Mouse (Mus musculus) liver, adult 2 months (tissue): Measurements from ENCODE around the gene Abraxas1. TPM values are rescaled to one million over a fixed set of nuclear protein-coding genes. Genes with fewer than 3 reads are reported as not detected.
A peak's percentile ranks its signal among the peaks of the same experiment; 100 is the strongest.

ENCODE experiments used
- DNase-seq: peaks from one replicate; pipeline ENCODE4 v3.0.0-alpha.2; 2011; ENCODE audit warnings: low read depth, low spot score; ENCODE audit errors: extremely low read depth
- H3K27ac ChIP-seq: fragments of 200-500 bp; replicated peaks from 2 replicates; pipeline ENCODE4 v1.5.1; 2012; ENCODE audit warnings: low read depth, mild to moderate bottlenecking, control low read depth, inconsistent platforms, low read length; ENCODE audit not compliant: insufficient read depth
- H3K27me3 ChIP-seq: fragments of 200-500 bp; 2 replicates; pipeline ENCODE4 v1.6.1; 2012; ENCODE audit warnings: mild to moderate bottlenecking, moderate library complexity, low read length, inconsistent platforms; ENCODE audit not compliant: control insufficient read depth, insufficient read depth
- H3K36me3 ChIP-seq: fragments of 200-500 bp; 2 replicates; pipeline ENCODE4 v1.6.1; 2012; ENCODE audit warnings: low read length, inconsistent platforms; ENCODE audit not compliant: control insufficient read depth, insufficient read depth
- H3K4me1 ChIP-seq: fragments of 200-500 bp; 2 replicates; pipeline ENCODE4 v1.6.1; 2011; ENCODE audit warnings: low read length; ENCODE audit not compliant: control insufficient read depth, insufficient read depth
- H3K4me3 ChIP-seq: fragments of 200-500 bp; 2 replicates; pipeline ENCODE4 v1.5.1; 2011; ENCODE audit warnings: low read depth, mild to moderate bottlenecking, control low read depth, low read length, moderate library complexity; ENCODE audit not compliant: insufficient read depth
- H3K79me2 ChIP-seq: fragments of 200-500 bp; 2 replicates; pipeline ENCODE4 v1.6.1; 2012; ENCODE audit warnings: inconsistent platforms, mild to moderate bottlenecking, low read length, moderate library complexity; ENCODE audit not compliant: control insufficient read depth, insufficient read depth
- H3K9ac ChIP-seq: fragments of 200-500 bp; 2 replicates; pipeline ENCODE4 v1.6.1; 2012; ENCODE audit warnings: low read depth, mild to moderate bottlenecking, control low read depth, inconsistent platforms, low read length
- CTCF ChIP-seq: fragments of 200-500 bp; IDR thresholded peaks from 2 replicates; pipeline ENCODE4 v1.5.1; 2011; ENCODE audit warnings: low read depth, low read length, control low read depth
- POLR2A ChIP-seq: fragments of 200-500 bp; IDR thresholded peaks from 2 replicates; pipeline ENCODE4 v1.6.1; 2011; ENCODE audit warnings: low read length, control low read depth; ENCODE audit not compliant: insufficient read depth; ENCODE audit errors: extremely low read depth
- WGBS: fragments of 180-500 bp; shearing (Covaris S2); methylation state at CpG from one replicate; pipeline ENCODE4 v1.1.7; 2018; 5-methylcytosine and 5-hydroxymethylcytosine counted together
- polyA plus RNA-seq: library from polyadenylated mRNA; depleted of rRNA; stranded (reverse); fragments of >200 nt; gene quantifications from 2 replicates; pipeline ENCODE4 v1.2.3, GENCODE M21; 2012
- total RNA-seq: library from RNA; depleted of rRNA; stranded (reverse); fragments of >200 nt; gene quantifications from 2 replicates; pipeline ENCODE4 v1.2.3, GENCODE M21; 2014

Abraxas1 gene
- total and polyA plus RNA-seq, 2 experiments: 3.0 to 9.5 TPM

DNA sequence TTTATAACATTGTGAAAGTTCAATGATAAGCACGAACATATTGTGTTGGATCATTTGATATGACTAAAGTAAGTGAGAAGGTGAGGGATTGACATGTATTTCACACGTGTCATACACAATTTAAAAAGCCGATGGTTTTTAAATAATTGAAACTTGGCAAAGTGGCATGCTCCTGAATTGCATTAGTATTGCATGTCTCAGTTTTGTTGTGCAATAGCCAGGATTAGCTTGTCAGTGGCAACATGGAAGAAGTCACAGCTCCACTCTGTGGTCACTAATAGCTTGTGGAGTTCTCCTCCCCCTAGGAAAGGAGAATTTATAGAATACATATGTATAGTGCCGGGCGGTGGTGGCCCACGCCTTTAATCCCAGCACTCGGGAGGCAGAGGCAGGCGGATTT lies 610 bp upstream of the Abraxas1 start:
- DNase-seq: peak; percentile 63
- WGBS: 62% methylated on average over 8 of the region's 8 CpGs
- H3K79me2 ChIP-seq: no peaks in the 10 kb centered on the region; the same call in 1 of the 2 replicates
- no peak overlapping the region for H3K9ac ChIP-seq
- peaks cover 2% of the 10 kb centered on the region; the same call in 1 of the 2 replicates for H3K4me1 ChIP-seq
- H3K27me3 ChIP-seq: no peaks in the 10 kb centered on the region
- H3K36me3 ChIP-seq: peaks cover 2% of the 10 kb centered on the region
- H3K27ac ChIP-seq: no peak overlapping the region
- TF ChIP-seq CTCF (no peak), POLR2A (no peak)
- peak overlapping the region; percentile 2; the same call in 1 of the 2 replicates for H3K4me3 ChIP-seq

DNA sequence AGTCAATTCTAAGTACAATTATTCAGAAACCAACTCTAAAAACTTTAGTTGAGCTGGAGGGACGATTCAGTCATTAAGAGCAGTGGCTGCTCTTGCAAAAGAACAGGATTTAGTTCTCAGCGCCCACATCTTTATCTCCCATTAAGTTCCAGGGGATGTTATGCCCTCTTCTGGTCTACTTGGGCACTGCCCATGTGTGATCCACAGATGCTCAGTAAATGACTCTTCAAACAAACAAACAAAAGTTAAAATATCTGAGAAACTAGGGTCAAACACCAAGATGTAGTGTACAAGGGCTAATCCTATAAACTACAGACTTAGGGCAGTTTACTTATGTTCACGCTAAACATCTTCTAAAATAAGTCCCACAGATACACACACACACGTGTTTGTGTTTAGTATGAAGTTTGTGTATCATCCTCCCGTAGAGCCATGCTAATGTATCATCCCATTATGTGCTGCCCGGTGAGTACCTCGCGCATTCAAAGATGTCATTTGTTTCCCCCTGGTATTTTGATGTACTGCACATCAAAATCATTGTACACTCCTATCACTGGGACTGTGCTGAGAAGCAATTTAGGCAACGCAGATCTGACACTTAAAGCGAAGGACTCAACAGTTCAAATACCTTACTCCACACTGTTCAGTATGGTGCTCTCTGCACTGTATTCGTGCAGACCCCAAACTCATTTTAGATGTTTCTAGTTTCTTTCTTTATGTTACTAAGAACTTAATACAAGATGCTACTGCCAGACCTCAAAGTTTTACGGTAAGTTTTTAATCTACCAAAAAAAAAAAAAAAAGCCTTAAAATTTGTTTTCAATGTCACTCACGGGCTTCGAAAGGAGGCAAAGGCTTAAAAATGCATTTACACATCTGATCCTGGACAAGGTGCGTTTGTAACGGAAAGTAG lies 941 bp downstream of the Abraxas1 start:
- Histone ChIP-seq H3K79me2 (no peaks in the 10 kb centered on the region; the same call in 1 of the 2 replicates), H3K4me3 (peak overlapping the region; percentile 78), H3K4me1 (peaks cover 2% of the 10 kb centered on the region; the same call in 1 of the 2 replicates), H3K27me3 (no peaks in the 10 kb centered on the region), H3K27ac (peak overlapping the region; percentile 46), H3K9ac (peak overlapping the region; percentile 91), H3K36me3 (peaks cover 5% of the 10 kb centered on the region)
- TF ChIP-seq POLR2A (no peak), CTCF (no peak)
- 29% methylated on average over 16 of the region's 16 CpGs for WGBS
- DNase-seq: peak; percentile 43

DNA sequence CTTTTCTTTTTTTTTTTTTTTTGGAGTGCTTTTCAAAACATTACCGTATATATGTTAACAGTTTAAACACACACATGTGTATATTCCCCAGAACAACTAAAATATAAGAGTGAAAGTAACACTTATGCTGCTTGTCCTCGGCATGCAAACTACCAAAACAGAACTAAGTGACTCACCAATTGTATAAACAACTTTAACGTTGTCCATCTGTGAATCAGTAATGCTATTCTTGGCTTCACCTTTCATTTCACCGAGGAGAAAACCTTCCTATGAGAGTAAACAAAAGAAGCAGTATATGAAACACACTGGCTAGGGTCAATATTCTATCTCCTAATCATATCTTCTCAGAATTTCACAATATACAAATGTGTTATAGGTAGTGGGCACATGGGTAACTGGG lies 2.4 kb downstream of the Abraxas1 start:
- peaks cover 2% of the 10 kb centered on the region; the same call in 1 of the 2 replicates for H3K4me1 ChIP-seq
- no peaks in the 10 kb centered on the region; the same call in 1 of the 2 replicates for H3K79me2 ChIP-seq
- H3K27ac ChIP-seq: no peak overlapping the region
- no peak overlapping the region for H3K4me3 ChIP-seq
- 58% methylated on average over 4 of the region's 4 CpGs for WGBS
- no peak for DNase-seq
- H3K9ac ChIP-seq: no peak overlapping the region
- peaks cover 9% of the 10 kb centered on the region for H3K36me3 ChIP-seq
- TF ChIP-seq CTCF (no peak), POLR2A (no peak)
- H3K27me3 ChIP-seq: no peaks in the 10 kb centered on the region

DNA sequence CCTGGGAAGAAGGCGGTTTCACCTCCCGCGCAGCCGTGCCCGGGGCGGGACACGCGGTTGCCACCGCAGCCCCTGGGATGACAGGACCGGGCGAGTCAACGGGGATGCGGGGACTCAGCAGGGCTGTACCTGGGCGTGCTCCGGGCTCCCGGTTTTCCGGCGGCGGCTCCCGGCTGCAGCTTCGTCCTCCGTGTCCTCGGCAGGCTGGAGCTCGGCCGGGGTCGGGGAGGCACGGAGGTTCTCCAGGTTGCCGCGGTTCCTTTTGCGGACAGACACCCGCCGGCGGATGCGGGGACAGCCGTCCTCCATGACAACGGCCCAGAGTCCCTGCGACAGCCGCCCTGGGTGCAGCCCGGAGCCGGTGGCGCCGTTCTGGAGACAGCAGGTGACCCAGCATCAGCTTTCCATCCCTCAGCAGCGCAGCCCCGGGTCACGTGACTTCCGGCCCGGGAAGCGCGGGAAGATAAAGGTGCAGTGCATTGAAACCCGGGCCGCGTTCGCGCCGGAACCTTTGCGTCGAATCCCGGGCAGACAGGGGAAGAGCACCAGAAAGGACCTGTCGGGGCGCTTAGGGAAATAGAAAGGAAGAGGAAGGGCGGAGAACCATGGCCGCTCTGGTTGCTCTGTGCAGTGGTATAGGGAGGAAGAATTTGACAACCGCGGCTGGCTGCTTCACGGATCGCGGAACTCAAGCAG lies 22.5 kb downstream of the Abraxas1 start, which contains the start of the genes Helq and Mrps18c:
Helq (minus strand) TSS at position 434 of the 696 bp plus-strand sequence.
Mrps18c (plus strand) TSS at position 463 of the 696 bp plus-strand sequence.
- Histone ChIP-seq H3K4me3 (peak within 1 kb of the TSS; percentile 70), H3K79me2 (no peaks in the 10 kb centered on the region; the same call in 1 of the 2 replicates), H3K9ac (peak within 1 kb of the TSS; percentile 67), H3K27me3 (no peaks in the 10 kb centered on the region), H3K36me3 (peaks cover 10% of the 10 kb centered on the region; the same call in 1 of the 2 replicates), H3K27ac (no peak within 1 kb of the TSS), H3K4me1 (no peaks in the 10 kb centered on the region)
- WGBS: under 1% methylated on average over 67 of the region's 67 CpGs
- peak; percentile 86 for DNase-seq
- no peak for TF ChIP-seq CTCF
- TF ChIP-seq POLR2A: no peak; the same call in 1 of the 2 replicates

DNA sequence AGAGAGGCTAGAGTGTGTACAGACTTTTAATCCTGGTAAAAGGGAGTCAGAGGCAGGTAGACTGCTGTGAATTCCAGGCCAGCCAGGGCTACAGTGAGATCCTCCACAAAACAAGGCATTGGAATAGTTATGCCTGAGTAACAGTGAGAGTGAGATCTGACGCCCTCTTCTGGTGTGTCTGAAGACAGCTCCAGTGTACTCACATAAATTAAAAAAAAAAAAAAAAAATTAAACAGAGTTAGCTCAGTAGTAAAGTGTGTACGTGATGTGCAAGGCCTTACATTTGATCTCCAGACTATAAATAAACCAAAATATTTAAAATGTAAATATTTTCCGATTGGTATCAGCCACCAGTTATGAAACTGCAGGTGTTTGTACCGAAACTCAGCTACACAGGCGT lies 26.7 kb downstream of the Abraxas1 start:
- DNase-seq: no peak
- Histone ChIP-seq H3K27me3 (no peaks in the 10 kb centered on the region), H3K36me3 (peaks cover 15% of the 10 kb centered on the region), H3K79me2 (no peaks in the 10 kb centered on the region), H3K9ac (no peak overlapping the region), H3K27ac (no peak overlapping the region), H3K4me3 (no peak overlapping the region), H3K4me1 (no peaks in the 10 kb centered on the region)
- WGBS: 89% methylated on average over 5 of the region's 5 CpGs
- TF ChIP-seq POLR2A (no peak), CTCF (no peak)

GRCm38 (mm10) chr5:100792261-100792660 lies 28.5 kb downstream of the Abraxas1 start:
- WGBS: 92% methylated on average over 7 of the region's 7 CpGs
- Histone ChIP-seq H3K36me3 (peaks cover 26% of the 10 kb centered on the region), H3K4me3 (no peak overlapping the region), H3K4me1 (no peaks in the 10 kb centered on the region), H3K27ac (no peak overlapping the region), H3K9ac (no peak overlapping the region), H3K79me2 (no peaks in the 10 kb centered on the region), H3K27me3 (no peaks in the 10 kb centered on the region)
- no peak for DNase-seq
- TF ChIP-seq POLR2A (no peak), CTCF (no peak)
